9 mouse cellular contexts compared by ENCODE assay signal in the genomic region with DNA sequence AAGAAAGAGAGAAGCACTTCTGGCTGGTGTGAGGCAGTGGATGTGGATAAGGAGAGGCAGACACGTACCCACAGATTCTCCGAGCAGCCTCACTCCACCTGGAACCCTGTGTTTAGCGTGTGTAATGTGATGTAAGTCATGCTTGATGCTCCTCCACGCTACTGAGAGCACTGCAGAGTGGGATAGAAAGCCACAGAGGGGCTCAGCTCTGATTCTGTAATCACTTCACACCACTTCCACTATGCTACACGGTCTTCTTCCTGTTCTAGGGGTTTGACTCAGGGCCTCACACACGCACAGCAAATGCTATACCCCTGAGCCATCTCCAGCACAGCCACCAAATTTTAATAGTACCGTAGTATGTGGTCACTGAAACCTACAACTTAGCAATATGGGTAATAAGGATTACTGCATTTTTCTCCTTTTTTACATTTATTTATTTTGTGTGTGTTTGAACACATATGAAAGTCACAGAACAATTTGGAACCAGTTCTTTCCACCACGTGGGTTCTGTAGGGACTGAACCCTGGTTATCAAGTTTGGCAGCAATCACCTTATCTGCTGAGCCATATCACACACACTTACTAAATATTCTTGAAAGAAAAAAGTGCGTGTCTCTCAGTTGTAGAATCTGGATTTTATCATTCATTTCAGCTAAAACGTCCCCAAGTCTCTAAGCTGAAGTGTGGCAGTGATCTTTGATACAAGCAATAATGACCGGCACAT. TPM values are rescaled to one million over a fixed set of nuclear protein-coding genes. Genes with fewer than 3 reads are reported as not detected.
DNase-seq lines count a peak whose midpoint lies in the region; ATAC-seq and TF ChIP-seq lines count a peak whose summit lies in the region.
"Had no signal": no experiment of that assay in that cellular context is flagged by ENCODE, and none has a peak within 500 bp of the region (broad histone marks: within the 10 kb centered on the region; RNA-seq: fewer than 3 reads in every experiment).

No protein-coding gene starts in this region.

- H3K9ac ChIP-seq in limb, embryonic 13.5 days: peak overlapping the region; percentile 2; the same call in 1 of the 2 replicates
- H3K9ac ChIP-seq: forebrain, embryonic 12.5 days had no signal

- H3K27me3 ChIP-seq in limb, embryonic 13.5 days: no peaks in the 10 kb centered on the region
- no peaks in the 10 kb centered on the region for H3K27me3 ChIP-seq in limb, embryonic 10.5 days (ENCODE audit: low read depth, poor library complexity, severe bottlenecking)
- no peaks in the 10 kb centered on the region for H3K27me3 ChIP-seq in G1E (ENCODE audit: insufficient read depth, low read length)
- no peaks in the 10 kb centered on the region for H3K27me3 ChIP-seq in erythroblast, embryonic 14.5 days (ENCODE audit: control insufficient read depth)
- no peaks in the 10 kb centered on the region for H3K27me3 ChIP-seq in midbrain, embryonic 10.5 days (ENCODE audit: low read depth, poor library complexity, severe bottlenecking)
- H3K27me3 ChIP-seq: forebrain, embryonic 12.5 days had no signal

- no peak for ATAC-seq in limb, embryonic 13.5 days (ENCODE audit: low FRiP score, low read depth)
- ATAC-seq in G1E (ENCODE audit: extremely low read depth, insufficient number of reproducible peaks, low FRiP score, poor library complexity, severe bottlenecking): no peak
- ATAC-seq in megakaryocyte progenitor cell, adult 5-6 weeks (replicated peaks; ENCODE audit: poor library complexity): peak; percentile 47

- no peak overlapping the region for H3K4me3 ChIP-seq in limb, embryonic 13.5 days
- H3K4me3 ChIP-seq in limb, embryonic 10.5 days: no peak overlapping the region
- peak overlapping the region; percentile 20; the same call in 1 of the 2 replicates for H3K4me3 ChIP-seq in G1E (ENCODE audit: low read depth, low read length)
- peak overlapping the region; percentile 51 for H3K4me3 ChIP-seq in erythroblast, embryonic 14.5 days (replicated peaks)
- H3K4me3 ChIP-seq in midbrain, embryonic 10.5 days: no peak overlapping the region
- H3K4me3 ChIP-seq: forebrain, embryonic 12.5 days had no signal

- no peak for TF ChIP-seq CTCF in G1E (IDR thresholded peaks at IDR 0.05; ENCODE audit: low read depth, low read length)

- no peak for DNase-seq in limb, embryonic 10.5 days (ENCODE audit: low spot score)
- no peak for DNase-seq in G1E (ENCODE audit: low spot score)
- DNase-seq in midbrain, embryonic 10.5 days (ENCODE audit: low spot score): no peak
- DNase-seq in urinary bladder, postnatal 14 days (ENCODE audit: low spot score): no peak
- no peak for DNase-seq in gastrocnemius, adult 18-20 months (ENCODE audit: low spot score)

- H3K36me3 ChIP-seq in limb, embryonic 13.5 days: peaks cover 5% of the 10 kb centered on the region
- H3K36me3 ChIP-seq in limb, embryonic 10.5 days: peaks cover 9% of the 10 kb centered on the region
- peaks cover 87% of the 10 kb centered on the region for H3K36me3 ChIP-seq in G1E (replicated peaks)
- peaks cover 90% of the 10 kb centered on the region for H3K36me3 ChIP-seq in erythroblast, embryonic 14.5 days (ENCODE audit: control insufficient read depth)
- peaks cover 15% of the 10 kb centered on the region for H3K36me3 ChIP-seq in midbrain, embryonic 10.5 days
- H3K36me3 ChIP-seq: forebrain, embryonic 12.5 days had no signal

- no peaks in the 10 kb centered on the region for H3K9me3 ChIP-seq in limb, embryonic 13.5 days
- no peaks in the 10 kb centered on the region for H3K9me3 ChIP-seq in limb, embryonic 10.5 days (replicated peaks)
- no peaks in the 10 kb centered on the region for H3K9me3 ChIP-seq in G1E (replicated peaks)
- no peaks in the 10 kb centered on the region for H3K9me3 ChIP-seq in erythroblast, embryonic 14.5 days (ENCODE audit: control insufficient read depth, low read length)
- no peaks in the 10 kb centered on the region for H3K9me3 ChIP-seq in midbrain, embryonic 10.5 days (replicated peaks)
- H3K9me3 ChIP-seq: forebrain, embryonic 12.5 days had no signal

- H3K27ac ChIP-seq in limb, embryonic 13.5 days: 0 out of 2 replicates have a peak overlapping the region, but pooled peaks have one; percentile 33
- H3K27ac ChIP-seq in limb, embryonic 10.5 days: no peak overlapping the region
- H3K27ac ChIP-seq in midbrain, embryonic 10.5 days (replicated peaks): no peak overlapping the region

- no peak overlapping the region for H3K4me2 ChIP-seq in limb, embryonic 13.5 days (replicated peaks)
- H3K4me2 ChIP-seq: forebrain, embryonic 12.5 days had no signal

- WGBS in limb, embryonic 13.5 days: 83% methylated on average over 11 of the region's 11 CpGs
- WGBS in limb, embryonic 10.5 days: 86% methylated on average over 11 of the region's 11 CpGs
- 93% methylated on average over 11 of the region's 11 CpGs for WGBS in midbrain, embryonic 10.5 days

- H3K4me1 ChIP-seq in limb, embryonic 13.5 days: peaks cover 21% of the 10 kb centered on the region
- peaks cover 24% of the 10 kb centered on the region for H3K4me1 ChIP-seq in limb, embryonic 10.5 days
- H3K4me1 ChIP-seq in G1E (ENCODE audit: insufficient read depth, low read depth, low read length): peaks cover 77% of the 10 kb centered on the region
- peaks cover 90% of the 10 kb centered on the region for H3K4me1 ChIP-seq in erythroblast, embryonic 14.5 days (ENCODE audit: control insufficient read depth)
- H3K4me1 ChIP-seq in midbrain, embryonic 10.5 days: peaks cover 29% of the 10 kb centered on the region

RNA-seq across cellular contexts. Expression of a gene that starts 15.1 kb away (rescaled TPM):
- 16.9 and 18.7 TPM in 2 replicates for polyA plus RNA-seq in limb, embryonic 13.5 days (2015; fragmentation: Nextera tagmentation; extraction: Ambion mirVana)
- 26.1 and 28.1 TPM in 2 replicates for polyA plus RNA-seq in limb, embryonic 10.5 days (2016; fragmentation: Nextera tagmentation; extraction: Ambion mirVana)
- total RNA-seq in G1E (2014; fragmentation: Nextera tagmentation) (27.9 and 32.3 TPM in 2 replicates), G1E (2017) (0.99 and 1.6 TPM in 2 replicates)
- 46.6 and 54.6 TPM in 2 replicates for polyA plus RNA-seq in G1E (2012)
- 16.7 and 23.0 TPM in 2 replicates for polyA plus RNA-seq in erythroblast, embryonic 14.5 days (2012)
- total RNA-seq in megakaryocyte progenitor cell, adult 5-6 weeks (2015): 21.0 and 27.4 TPM in 2 replicates
- 2.3 and 2.8 TPM in 2 replicates for total RNA-seq in megakaryocyte progenitor cell, adult 5-6 weeks (2017)
- polyA plus RNA-seq in midbrain, embryonic 10.5 days (2016; fragmentation: Nextera tagmentation; extraction: Ambion mirVana): 30.5 and 35.5 TPM in 2 replicates
- 10 to 100 TPM; 11.2 TPM for total RNA-seq in gastrocnemius, adult 18-20 months (2021)

RNA-seq across cellular contexts. Expression of a gene that starts 23.9 kb away (rescaled TPM):
- polyA plus RNA-seq in limb, embryonic 13.5 days (2015; fragmentation: Nextera tagmentation; extraction: Ambion mirVana): 21.2 and 25.0 TPM in 2 replicates
- 31.3 and 33.0 TPM in 2 replicates for polyA plus RNA-seq in limb, embryonic 10.5 days (2016; fragmentation: Nextera tagmentation; extraction: Ambion mirVana)
- 119 and 123 TPM in 2 replicates for total RNA-seq in G1E (2014; fragmentation: Nextera tagmentation)
- total RNA-seq in G1E (2017): 298 and 340 TPM in 2 replicates
- polyA plus RNA-seq in G1E (2012): 64.1 and 97.1 TPM in 2 replicates
- 42.1 and 83.7 TPM in 2 replicates for polyA plus RNA-seq in erythroblast, embryonic 14.5 days (2012)
- total RNA-seq in megakaryocyte progenitor cell, adult 5-6 weeks (2015): 22.5 and 23.0 TPM in 2 replicates
- 36.3 and 38.7 TPM in 2 replicates for total RNA-seq in megakaryocyte progenitor cell, adult 5-6 weeks (2017)
- 28.2 and 32.1 TPM in 2 replicates for polyA plus RNA-seq in midbrain, embryonic 10.5 days (2016; fragmentation: Nextera tagmentation; extraction: Ambion mirVana)
- 1 to 10 TPM; 7.6 to 9.0 TPM for total RNA-seq in gastrocnemius, adult 18-20 months (2021)

RNA-seq across cellular contexts. Expression of a gene that starts 39.8 kb away (rescaled TPM):
- polyA plus RNA-seq in limb, embryonic 13.5 days (2015; fragmentation: Nextera tagmentation; extraction: Ambion mirVana): 0.60 and 0.97 TPM in 2 replicates
- polyA plus RNA-seq in limb, embryonic 10.5 days (2016; fragmentation: Nextera tagmentation; extraction: Ambion mirVana): 0.58 and 0.71 TPM in 2 replicates
- total RNA-seq in G1E (2014; fragmentation: Nextera tagmentation) (not detected in 2 replicates), G1E (2017) (0.05 and 0.17 TPM in 2 replicates)
- polyA plus RNA-seq in G1E (2012): 0.11 and 0.17 TPM in 2 replicates
- 0.95 and 3.0 TPM in 2 replicates for polyA plus RNA-seq in erythroblast, embryonic 14.5 days (2012)
- not detected in 2 replicates for total RNA-seq in megakaryocyte progenitor cell, adult 5-6 weeks (2015)
- not detected in 2 replicates for total RNA-seq in megakaryocyte progenitor cell, adult 5-6 weeks (2017)
- polyA plus RNA-seq in midbrain, embryonic 10.5 days (2016; fragmentation: Nextera tagmentation; extraction: Ambion mirVana): 0.04 and 0.05 TPM in 2 replicates
- total RNA-seq in gastrocnemius, adult 18-20 months (2021): not detected

RNA-seq across cellular contexts. Expression of a gene that starts 45.5 kb away (rescaled TPM):
- polyA plus RNA-seq in limb, embryonic 13.5 days (2015; fragmentation: Nextera tagmentation; extraction: Ambion mirVana): 3.6 and 4.3 TPM in 2 replicates
- 9.2 and 11.8 TPM in 2 replicates for polyA plus RNA-seq in limb, embryonic 10.5 days (2016; fragmentation: Nextera tagmentation; extraction: Ambion mirVana)
- total RNA-seq in G1E (2014; fragmentation: Nextera tagmentation) (not detected in 2 replicates), G1E (2017) (0.05 and 0.12 TPM in 2 replicates)
- polyA plus RNA-seq in G1E (2012): 0.01 TPM in 1 of 2 replicates, not detected in the other
- polyA plus RNA-seq in erythroblast, embryonic 14.5 days (2012): not detected in 2 replicates
- not detected in 2 replicates for total RNA-seq in megakaryocyte progenitor cell, adult 5-6 weeks (2015)
- 0.03 TPM in 1 of 2 replicates, not detected in the other for total RNA-seq in megakaryocyte progenitor cell, adult 5-6 weeks (2017)
- 0.71 and 2.0 TPM in 2 replicates for polyA plus RNA-seq in midbrain, embryonic 10.5 days (2016; fragmentation: Nextera tagmentation; extraction: Ambion mirVana)
- under 1 TPM; 0.09 to 0.14 TPM for total RNA-seq in gastrocnemius, adult 18-20 months (2021)

RNA-seq across cellular contexts. Expression of a gene that starts 51.4 kb away (rescaled TPM):
- 87.0 and 92.3 TPM in 2 replicates for polyA plus RNA-seq in limb, embryonic 13.5 days (2015; fragmentation: Nextera tagmentation; extraction: Ambion mirVana)
- 85.3 and 90.0 TPM in 2 replicates for polyA plus RNA-seq in limb, embryonic 10.5 days (2016; fragmentation: Nextera tagmentation; extraction: Ambion mirVana)
- total RNA-seq in G1E (2014; fragmentation: Nextera tagmentation) (30.6 and 31.7 TPM in 2 replicates), G1E (2017) (51.3 and 59.3 TPM in 2 replicates)
- polyA plus RNA-seq in G1E (2012): 63.6 TPM in 2 replicates
- 2.9 and 4.8 TPM in 2 replicates for polyA plus RNA-seq in erythroblast, embryonic 14.5 days (2012)
- 30.3 and 31.4 TPM in 2 replicates for total RNA-seq in megakaryocyte progenitor cell, adult 5-6 weeks (2015)
- total RNA-seq in megakaryocyte progenitor cell, adult 5-6 weeks (2017): 70.1 and 74.3 TPM in 2 replicates
- 116 and 120 TPM in 2 replicates for polyA plus RNA-seq in midbrain, embryonic 10.5 days (2016; fragmentation: Nextera tagmentation; extraction: Ambion mirVana)
- 10 to 100 TPM; 24.9 to 25.7 TPM for total RNA-seq in gastrocnemius, adult 18-20 months (2021)

Comparison
In these comparisons a context has a peak if more than half of its experiments do, and no peak if none do; other contexts are left out.
1. H3K4me3 ChIP-seq: peak in G1E (single experiment) and erythroblast, embryonic 14.5 days (single experiment); none in limb, embryonic 13.5 days (single experiment), limb, embryonic 10.5 days (single experiment) and midbrain, embryonic 10.5 days (single experiment).